Mouse (Mus musculus) liver, adult (tissue): Measurements from ENCODE around the gene Zfp106.

Source experiments
- GATA4 ChIP-seq: IDR thresholded peaks from 2 replicates; pipeline ENCODE4 v1.6.1; 2014; ENCODE audit warnings: mild to moderate bottlenecking, low read length; ENCODE audit not compliant: insufficient replicate concordance

Zfp106 gene

DNA sequence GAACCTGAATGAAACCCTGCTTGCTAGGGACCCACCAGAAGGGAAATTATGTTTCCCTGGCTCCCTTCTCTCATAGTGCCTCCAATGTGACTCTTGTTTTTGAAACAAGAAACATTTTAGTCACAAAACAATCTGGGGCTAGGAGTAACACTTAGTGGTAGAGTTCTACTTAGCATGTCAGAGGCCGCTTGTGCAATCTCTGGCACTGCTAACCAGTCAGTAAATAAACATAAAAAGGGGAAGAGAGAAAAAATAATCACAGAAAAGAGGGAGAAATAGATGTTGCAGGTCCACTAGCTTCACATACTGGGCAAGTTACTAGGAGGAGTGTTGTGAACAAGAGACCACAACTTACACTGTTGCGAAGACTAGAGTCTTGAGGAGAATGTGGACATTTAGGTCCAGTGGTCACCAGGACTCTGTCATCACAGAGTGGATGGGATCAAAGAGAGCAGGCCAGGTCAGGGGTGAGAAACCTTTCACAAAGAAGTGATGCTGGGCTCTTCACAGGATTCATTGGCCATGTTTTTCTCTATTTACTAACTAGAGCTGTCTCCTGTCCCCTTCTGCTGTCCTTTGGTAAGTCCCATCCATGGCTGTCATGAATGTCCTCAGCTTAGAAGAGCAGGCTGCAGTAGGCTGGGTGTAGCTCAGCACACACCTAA lies 98.8 kb downstream of the Zfp106 start:
- no peak for TF ChIP-seq GATA4

DNA sequence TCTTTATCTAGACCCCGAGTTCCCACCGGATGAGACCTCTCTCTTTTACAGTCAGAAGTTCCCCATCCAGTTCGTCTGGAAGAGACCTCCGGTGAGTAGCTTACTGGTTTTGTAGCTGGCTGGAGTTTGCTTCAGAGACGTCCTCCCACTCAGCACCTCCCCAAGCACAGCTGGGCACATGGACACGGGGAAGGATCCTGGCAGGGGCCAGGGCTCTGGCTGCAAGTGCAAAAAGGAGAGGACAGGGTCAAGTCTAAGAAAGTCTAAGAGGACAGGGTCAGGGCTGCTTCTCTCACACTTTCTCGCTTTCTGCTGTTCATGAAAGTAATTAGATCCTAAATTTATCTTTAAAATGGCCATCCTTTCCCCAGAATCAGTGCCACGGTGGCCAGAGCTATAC lies 99.6 kb downstream of the Zfp106 start:
- TF ChIP-seq GATA4, result no peak

DNA sequence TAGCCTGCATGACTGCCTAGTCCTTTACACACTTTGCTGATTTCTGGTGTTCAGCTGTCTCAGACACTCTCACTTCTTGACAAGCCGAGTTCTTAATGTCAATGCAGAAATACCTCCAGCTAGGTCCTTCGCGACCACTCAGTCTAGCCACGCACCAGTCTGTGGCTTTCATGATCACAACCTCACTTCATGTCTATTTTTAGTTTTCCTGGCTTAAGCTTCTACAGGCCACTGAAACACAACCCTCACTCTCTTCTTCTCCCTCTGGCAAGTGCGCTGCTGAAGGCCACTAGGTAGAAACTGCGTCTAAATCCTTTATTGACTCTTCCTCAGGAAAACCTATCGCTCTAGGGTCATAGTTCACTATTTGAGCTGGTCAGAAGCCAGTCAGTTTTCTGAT lies 100.3 kb downstream of the Zfp106 start:
- no peak for TF ChIP-seq GATA4

DNA sequence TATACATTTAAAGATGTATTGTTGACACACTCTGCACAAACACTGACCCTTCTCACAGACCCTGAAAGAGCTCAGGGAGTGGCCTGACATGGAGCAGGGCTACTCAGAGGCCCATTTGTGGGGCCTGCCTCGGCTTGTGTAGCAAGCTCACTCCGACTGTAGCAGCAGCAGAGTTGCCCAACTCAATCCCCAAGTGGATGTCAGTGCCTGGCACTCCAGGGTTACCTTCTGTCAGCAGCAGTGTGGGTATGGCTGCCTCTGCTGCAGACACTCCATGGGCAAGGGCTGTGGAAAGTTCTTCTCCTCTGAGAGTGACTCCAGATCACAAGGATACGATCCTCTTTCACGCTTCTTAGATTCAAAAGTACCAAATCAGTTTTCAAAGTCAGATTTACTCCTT lies 103.4 kb downstream of the Zfp106 start:
- TF ChIP-seq GATA4, result no peak
